Mouse (Mus musculus) limb, embryonic 12.5 days (tissue): ENCODE measurements around the gene Copz2. TPM values are rescaled to one million over a fixed set of nuclear protein-coding genes. Genes with fewer than 3 reads are reported as not detected.
A peak's percentile ranks its signal among the peaks of the same experiment; 100 is the strongest.

Experiments used
- ATAC-seq: fragments of 200-750 bp; cut with Nextera tagmentation; 2 replicates; pipeline ENCODE4 v1.8.0; 2017; ENCODE audit warnings: low read depth, moderate TSS enrichment; ENCODE audit not compliant: insufficient number of reproducible peaks, insufficient read depth, low FRiP score, low TSS enrichment
- H3K27ac ChIP-seq: fragments of 300-500 bp; sonication (generic); 2 replicates; pipeline ENCODE4 v1.5.1; 2016; ENCODE audit warnings: mild to moderate bottlenecking, moderate library complexity
- H3K27me3 ChIP-seq: fragments of 300-500 bp; sonication (generic); 2 replicates; pipeline ENCODE4 v1.6.1; 2016; ENCODE audit warnings: mild to moderate bottlenecking, moderate library complexity
- H3K36me3 ChIP-seq: fragments of 300-500 bp; sonication (generic); 2 replicates; pipeline ENCODE4 v1.6.1; 2016; ENCODE audit warnings: mild to moderate bottlenecking, moderate library complexity
- H3K4me1 ChIP-seq: fragments of 300-500 bp; sonication (generic); replicated peaks from 2 replicates; pipeline ENCODE4 v1.6.1; 2016
- H3K4me2 ChIP-seq: fragments of 300-500 bp; sonication (generic); 2 replicates; pipeline ENCODE4 v1.6.1; 2016; ENCODE audit warnings: mild to moderate bottlenecking, moderate library complexity
- H3K4me3 ChIP-seq: fragments of 300-500 bp; sonication (generic); replicated peaks from 2 replicates; pipeline ENCODE4 v1.5.1; 2016; ENCODE audit warnings: mild to moderate bottlenecking
- H3K9ac ChIP-seq: fragments of 300-500 bp; sonication (generic); replicated peaks from 2 replicates; pipeline ENCODE4 v1.6.1; 2016; ENCODE audit warnings: mild to moderate bottlenecking, moderate library complexity
- H3K9me3 ChIP-seq: fragments of 300-500 bp; sonication (generic); 2 replicates; pipeline ENCODE4 v1.6.1; 2016; ENCODE audit warnings: mild to moderate bottlenecking, moderate library complexity
- WGBS: fragments of 180-500 bp; shearing (Covaris S2); methylation state at CpG from one replicate; pipeline ENCODE4 v1.1.7; 2016; 5-methylcytosine and 5-hydroxymethylcytosine counted together
- polyA plus RNA-seq: library from polyadenylated mRNA; unstranded; fragments of >200 nt; fragmentation: Nextera tagmentation; extraction: Ambion mirVana; gene quantifications from 2 replicates; pipeline ENCODE4 v1.2.1, GENCODE M21; 2016

The Copz2 gene
- polyA plus RNA-seq, 1 experiment from 2014 or later = 78.1 TPM

- Histone ChIP-seq H3K4me1 (peaks cover 16% of the 10 kb centered on the region), H3K9ac (no peak overlapping the region), H3K36me3 (no peaks in the 10 kb centered on the region), H3K27me3 (peaks cover 3% of the 10 kb centered on the region; the same call in 1 of the 2 replicates), H3K4me2 (no peak overlapping the region), H3K9me3 (no peaks in the 10 kb centered on the region), H3K4me3 (no peak overlapping the region), H3K27ac (no peak overlapping the region)
- ATAC-seq = no peak
- 93% methylated on average over 9 of the region's 9 CpGs for WGBS
These were observed 30.6 kb downstream of the Copz2 start for GRCm38 (mm10) chr11:96880296-96880695.

DNA sequence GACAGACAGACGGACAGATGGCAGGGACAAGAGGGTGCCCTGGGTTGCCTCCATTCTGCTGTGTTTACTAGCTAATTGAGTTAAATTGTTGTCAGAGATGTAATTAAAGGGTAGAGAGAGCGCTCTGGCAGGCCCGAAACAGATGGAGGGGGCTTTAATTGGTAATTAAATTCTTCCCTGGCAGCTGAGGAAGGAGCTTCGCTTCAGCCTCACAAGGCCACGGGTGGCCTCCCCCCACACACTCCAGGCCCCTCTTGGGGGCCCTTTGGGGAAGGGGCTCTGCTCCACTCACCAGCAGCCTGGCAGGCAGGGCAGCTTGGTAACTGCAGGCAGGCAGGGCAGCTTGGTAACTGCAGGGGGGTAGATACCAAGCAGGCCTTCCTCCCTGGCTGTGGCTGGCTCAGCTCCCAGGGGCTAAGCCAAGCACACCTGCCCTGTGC is 36.3 kb downstream of the Copz2 start:
- H3K9ac ChIP-seq = peak overlapping the region; percentile 47
- H3K27me3 ChIP-seq = no peaks in the 10 kb centered on the region
- H3K4me1 ChIP-seq = peaks cover 9% of the 10 kb centered on the region
- H3K9me3 ChIP-seq = no peaks in the 10 kb centered on the region
- no peak overlapping the region for H3K27ac ChIP-seq
- 8% methylated on average over 5 of the region's 5 CpGs for WGBS
- no peak for ATAC-seq
- H3K4me3 ChIP-seq = no peak overlapping the region
- no peak overlapping the region for H3K4me2 ChIP-seq
- H3K36me3 ChIP-seq = no peaks in the 10 kb centered on the region

DNA sequence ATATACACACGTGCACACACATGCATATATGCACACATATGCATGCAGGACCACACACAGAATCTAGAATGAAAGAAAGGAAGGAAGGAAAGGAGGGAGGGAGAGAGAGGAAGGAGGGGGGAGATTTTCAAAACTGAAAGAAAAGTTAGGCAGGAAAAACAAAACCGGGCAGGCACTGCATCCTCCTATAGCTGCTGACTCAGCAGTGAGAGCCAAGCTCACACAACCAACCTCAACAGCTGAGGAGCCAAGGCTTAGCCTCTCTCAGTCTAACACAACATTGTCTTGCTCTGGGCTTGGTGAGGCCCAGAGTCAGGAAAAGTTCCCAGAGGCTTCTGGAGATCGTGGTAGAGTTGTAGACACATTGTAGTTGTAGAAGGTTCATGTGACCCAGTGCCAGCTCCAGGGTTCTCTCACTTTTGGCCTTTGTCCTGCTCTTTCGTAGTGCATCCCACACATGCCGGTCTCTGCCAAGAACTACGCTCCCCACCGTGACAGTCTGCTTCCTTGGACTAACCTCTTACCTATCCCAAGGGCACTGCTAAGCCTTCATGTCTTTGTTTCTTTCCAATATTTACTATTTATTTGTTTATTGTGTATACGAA is 37.4 kb downstream of the Copz2 start:
- H3K27ac ChIP-seq = peak overlapping the region; percentile 41; the same call in 1 of the 2 replicates
- no peaks in the 10 kb centered on the region for H3K27me3 ChIP-seq
- ATAC-seq = no peak
- 83% methylated on average over 8 of the region's 8 CpGs for WGBS
- no peak overlapping the region for H3K4me2 ChIP-seq
- no peaks in the 10 kb centered on the region for H3K36me3 ChIP-seq
- peaks cover 9% of the 10 kb centered on the region for H3K4me1 ChIP-seq
- H3K4me3 ChIP-seq = no peak overlapping the region
- no peaks in the 10 kb centered on the region for H3K9me3 ChIP-seq
- H3K9ac ChIP-seq = no peak overlapping the region

DNA sequence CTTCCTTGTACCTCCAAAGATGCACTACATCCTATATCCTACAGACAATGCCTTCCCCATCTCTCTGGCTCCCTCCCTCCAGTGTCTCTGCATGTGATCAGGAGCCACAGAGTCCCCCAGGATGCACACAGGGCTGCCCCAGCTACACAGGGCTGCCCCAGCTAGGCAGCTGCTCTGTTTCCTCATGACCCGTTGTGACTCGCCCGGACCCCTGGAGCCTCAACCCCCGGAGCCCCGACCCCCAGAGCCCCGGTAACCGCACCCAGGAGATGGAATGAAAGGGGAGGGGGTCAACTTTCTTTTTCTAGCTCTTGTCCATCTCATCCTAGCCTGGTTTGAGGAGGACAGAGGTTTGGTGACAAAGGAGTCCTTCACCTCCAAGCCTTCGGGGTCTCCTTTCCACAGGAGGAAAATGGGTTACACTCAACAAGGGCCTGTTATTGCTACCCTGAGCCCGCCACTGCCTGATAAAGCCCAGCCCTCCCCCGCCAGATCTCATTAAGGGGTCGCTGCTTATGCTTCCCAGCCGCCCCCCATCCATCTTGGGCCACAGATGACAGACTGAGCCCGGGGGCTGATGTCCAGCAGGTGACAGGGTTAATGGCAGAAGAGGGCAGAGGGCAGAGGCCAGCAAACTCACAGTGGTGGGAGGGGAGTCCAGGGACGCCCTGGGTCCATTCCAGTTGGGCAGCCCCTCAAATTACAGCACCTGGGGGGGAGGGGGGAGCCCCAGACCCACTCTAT is 42.3 kb downstream of the Copz2 start:
- ATAC-seq = no peak
- Histone ChIP-seq H3K4me2 (no peak overlapping the region), H3K27ac (no peak overlapping the region), H3K4me3 (no peak overlapping the region), H3K36me3 (no peaks in the 10 kb centered on the region), H3K4me1 (peaks cover 3% of the 10 kb centered on the region; the same call in 1 of the 2 replicates), H3K27me3 (no peaks in the 10 kb centered on the region), H3K9me3 (no peaks in the 10 kb centered on the region), H3K9ac (0 out of 2 replicates have a peak overlapping the region, but pooled peaks have one; percentile 12)
- 19% methylated on average over 14 of the region's 14 CpGs for WGBS

GRCm38 (mm10) chr11:96893203-96893842 is 43.7 kb downstream of the Copz2 start:
- H3K4me2 ChIP-seq = no peak overlapping the region
- peaks cover 3% of the 10 kb centered on the region; the same call in 1 of the 2 replicates for H3K4me1 ChIP-seq
- H3K4me3 ChIP-seq = no peak overlapping the region
- no peak overlapping the region for H3K9ac ChIP-seq
- no peaks in the 10 kb centered on the region for H3K27me3 ChIP-seq
- H3K36me3 ChIP-seq = no peaks in the 10 kb centered on the region
- no peak overlapping the region for H3K27ac ChIP-seq
- 66% methylated on average over 11 of the region's 11 CpGs for WGBS
- no peak for ATAC-seq
- no peaks in the 10 kb centered on the region for H3K9me3 ChIP-seq

- Histone ChIP-seq H3K4me1 (peaks cover 13% of the 10 kb centered on the region), H3K27ac (no peak overlapping the region), H3K4me2 (no peak overlapping the region), H3K9me3 (no peaks in the 10 kb centered on the region), H3K36me3 (no peaks in the 10 kb centered on the region), H3K27me3 (no peaks in the 10 kb centered on the region), H3K4me3 (no peak overlapping the region), H3K9ac (no peak overlapping the region)
- no peak for ATAC-seq
- 80% methylated on average over 4 of the region's 4 CpGs for WGBS
These were observed 46.2 kb downstream of the Copz2 start for GRCm38 (mm10) chr11:96895886-96896285.

GRCm38 (mm10) chr11:96899449-96900306 is 50.0 kb downstream of the Copz2 start:
- Histone ChIP-seq H3K4me2 (peak overlapping the region; percentile 8; the same call in 1 of the 2 replicates), H3K9ac (peak overlapping the region; percentile 48), H3K4me1 (peaks cover 29% of the 10 kb centered on the region), H3K4me3 (no peak overlapping the region), H3K9me3 (no peaks in the 10 kb centered on the region), H3K27ac (no peak overlapping the region), H3K27me3 (peaks cover 6% of the 10 kb centered on the region; the same call in 1 of the 2 replicates), H3K36me3 (no peaks in the 10 kb centered on the region)
- ATAC-seq = no peak
- 40% methylated on average over 13 of the region's 13 CpGs for WGBS

DNA sequence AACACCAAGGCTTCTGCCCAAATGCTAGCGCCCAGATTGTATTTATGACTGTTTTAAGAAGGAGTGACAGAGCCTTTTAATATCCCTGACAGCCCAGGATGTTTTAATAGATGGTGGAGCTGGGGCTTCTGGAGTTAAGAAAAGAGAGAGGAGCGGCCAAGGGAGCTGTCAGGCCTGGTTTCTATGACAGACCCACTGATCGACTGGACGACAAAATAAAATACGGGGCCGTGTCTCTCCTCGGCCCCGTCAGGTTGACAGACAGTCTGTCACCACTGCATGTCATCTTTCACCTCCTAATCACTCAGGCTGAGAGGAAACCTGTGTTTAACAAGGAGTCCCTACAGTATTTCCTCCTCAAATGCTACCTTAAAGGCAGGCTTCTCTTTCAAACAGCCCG is 51.7 kb downstream of the Copz2 start:
- WGBS = 42% methylated on average over 9 of the region's 9 CpGs
- peaks cover 29% of the 10 kb centered on the region for H3K4me1 ChIP-seq
- H3K9ac ChIP-seq = no peak overlapping the region

GRCm38 (mm10) chr11:96902639-96903635 is 53.3 kb downstream of the Copz2 start:
- Histone ChIP-seq H3K9ac (no peak overlapping the region), H3K36me3 (peaks cover 17% of the 10 kb centered on the region), H3K4me2 (no peak overlapping the region), H3K27ac (no peak overlapping the region), H3K27me3 (peaks cover 6% of the 10 kb centered on the region; the same call in 1 of the 2 replicates), H3K9me3 (no peaks in the 10 kb centered on the region), H3K4me1 (peaks cover 29% of the 10 kb centered on the region), H3K4me3 (no peak overlapping the region)
- ATAC-seq = no peak
- WGBS = 16% methylated on average over 16 of the region's 16 CpGs

More for the DNA sequence above, 51.7 kb downstream of the Copz2 start:
- no peak overlapping the region for H3K4me3 ChIP-seq
- H3K27ac ChIP-seq = no peak overlapping the region
- peaks cover 6% of the 10 kb centered on the region; the same call in 1 of the 2 replicates for H3K27me3 ChIP-seq
- H3K9me3 ChIP-seq = no peaks in the 10 kb centered on the region
- ATAC-seq = no peak
- peaks cover under 1% of the 10 kb centered on the region; the same call in 1 of the 2 replicates for H3K36me3 ChIP-seq
- no peak overlapping the region for H3K4me2 ChIP-seq
